23 mouse cellular contexts compared by ENCODE assay signal in the genomic region with DNA sequence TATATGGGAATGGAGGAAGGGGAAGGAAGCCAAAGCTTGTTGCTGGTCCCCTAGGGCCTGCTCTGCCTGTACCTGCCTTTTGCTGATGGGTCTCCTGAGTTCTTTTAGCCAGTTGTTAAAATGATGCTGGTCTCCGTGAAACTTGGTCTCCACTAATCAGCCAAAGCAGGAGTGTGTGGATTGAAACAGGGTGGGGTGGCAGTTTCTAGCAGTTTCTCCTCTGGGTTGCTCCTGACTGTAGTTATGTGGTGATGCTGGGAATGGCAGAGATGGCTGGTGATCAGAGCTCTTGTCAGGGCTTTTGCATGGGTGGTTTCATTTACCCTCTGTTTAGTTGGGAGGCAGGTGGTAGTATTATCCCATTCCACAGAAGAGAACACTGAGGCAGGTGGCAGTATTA. TPM values are rescaled to one million over a fixed set of nuclear protein-coding genes. Genes with fewer than 3 reads are reported as not detected.
"Had no signal": no experiment of that assay in that cellular context is flagged by ENCODE, and none has a peak within 500 bp of the region (broad histone marks: within the 10 kb centered on the region; RNA-seq: fewer than 3 reads in every experiment).

No protein-coding gene starts in this region.

- H3K36me3 ChIP-seq: midbrain, embryonic 10.5 days; midbrain, embryonic 12.5 days; neural tube, embryonic 13.5 days; neural tube, embryonic 15.5 days had no signal

- H3K9ac ChIP-seq: lung, embryonic 14.5 days; midbrain, embryonic 12.5 days; neural tube, embryonic 13.5 days; neural tube, embryonic 15.5 days had no signal

- DNase-seq: lung, adult 18-20 months; lung, embryonic 14.5 days; lung, postnatal 10 days; lung, postnatal 4 days; midbrain, embryonic 14.5 days; retina, postnatal 1 day; right cerebral cortex, adult 18-20 months; right cerebral cortex, postnatal 25 days; right cerebral cortex, postnatal 4 days; spleen, adult 18-20 months; thymus, adult 2 months; thymus, postnatal 25 days; thymus, postnatal 4 days had no signal

- H3K4me2 ChIP-seq: lung, embryonic 14.5 days; midbrain, embryonic 12.5 days; neural tube, embryonic 13.5 days; neural tube, embryonic 15.5 days had no signal

- ATAC-seq: midbrain, embryonic 16.5 days had no signal

- H3K27me3 ChIP-seq: neural tube, embryonic 13.5 days; neural tube, embryonic 15.5 days had no signal

- H3K27ac ChIP-seq: midbrain, embryonic 10.5 days; midbrain, embryonic 12.5 days; neural tube, embryonic 13.5 days; neural tube, embryonic 15.5 days had no signal

- H3K9me3 ChIP-seq: midbrain, embryonic 10.5 days; midbrain, embryonic 12.5 days; neural tube, embryonic 13.5 days; neural tube, embryonic 15.5 days had no signal

- H3K4me3 ChIP-seq: midbrain, embryonic 10.5 days; midbrain, embryonic 12.5 days; myocyte; neural tube, embryonic 13.5 days; neural tube, embryonic 15.5 days had no signal

RNA-seq across cellular contexts. Expression of gene Gm6588, which starts 38.3 kb away (rescaled TPM):
- polyA plus RNA-seq: lung, embryonic 14.5 days; lung, embryonic 16.5 days; myocyte; small intestine, adult 2 months; stomach, embryonic 14.5 days; urinary bladder, adult 2 months had no signal
